Mouse (Mus musculus) left cerebral cortex, adult 18-20 months (tissue): ENCODE data around the gene Prcp. TPM values are rescaled to one million over a fixed set of nuclear protein-coding genes. Genes with fewer than 3 reads are reported as not detected.
"Not testable (repeated sequence)": the region's sequence is repeated elsewhere in the genome, so short reads cannot be mapped to it uniquely, and the experiment has no call there.

Experiments
- DNase-seq, 2 experiments: peaks; one replicate each; pipeline ENCODE4 v3.0.0; 2021 to 2022; ENCODE audit warnings: low spot score in 2 of 2, mixed read lengths in 1 of 2
- total RNA-seq, 2 experiments: library from RNA; stranded (reverse); gene quantifications; 2 replicates each; pipeline ENCODE4 v1.2.3; 2021

The Prcp gene
- total RNA-seq, 2 experiments from 2014 or later, result 9.8 to 11.1 TPM

DNA sequence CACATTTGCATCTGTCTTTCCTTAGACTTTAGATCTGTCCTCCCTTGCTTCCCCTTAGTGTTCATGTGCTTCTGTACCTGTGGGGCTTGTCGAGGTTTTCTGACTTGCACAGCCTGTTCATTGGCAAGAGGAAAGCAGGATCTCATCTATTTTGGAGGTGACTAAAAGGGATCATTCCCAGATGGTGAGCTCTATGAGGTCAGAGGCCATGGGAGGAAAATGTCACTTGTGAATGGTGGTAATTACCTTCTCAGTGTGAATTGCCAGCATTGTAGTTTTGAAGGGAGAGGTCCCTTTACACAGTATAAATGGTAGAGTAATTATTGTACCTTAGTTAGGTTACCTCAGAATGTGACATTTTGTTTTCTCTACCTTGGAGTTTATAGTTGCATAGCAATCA, 15.9 kb downstream of the Prcp start:
- no peak for DNase-seq

DNA sequence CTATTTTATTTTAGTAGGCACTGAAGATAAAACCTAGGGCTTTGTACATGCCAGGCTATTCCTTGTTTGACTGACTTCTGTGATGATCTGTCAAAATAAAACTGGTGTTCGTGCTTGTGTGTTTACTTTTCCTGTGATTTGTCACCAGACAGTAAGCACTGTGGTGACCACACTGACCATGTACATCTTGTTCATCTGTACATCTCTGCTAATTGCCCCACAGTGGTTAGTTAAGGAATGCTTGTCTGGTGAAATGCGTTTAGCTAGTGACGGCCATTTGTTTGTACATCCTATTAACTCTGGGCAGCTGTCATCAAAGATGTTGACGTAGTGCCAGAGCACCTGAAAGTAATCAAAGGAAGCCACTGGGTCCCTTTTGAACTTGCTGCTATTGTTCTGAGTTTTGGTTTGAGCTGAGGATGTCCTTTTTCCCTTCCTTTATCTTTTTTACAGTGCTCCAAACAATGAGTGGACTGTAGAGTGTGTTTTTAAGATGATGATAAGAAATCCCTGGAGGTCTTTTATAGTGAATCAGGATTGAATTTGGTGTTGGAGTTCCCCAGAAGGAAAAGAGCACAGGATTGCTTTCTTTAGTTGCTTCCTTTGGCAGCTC, 16.5 kb downstream of the Prcp start:
- DNase-seq, result no peak

DNA sequence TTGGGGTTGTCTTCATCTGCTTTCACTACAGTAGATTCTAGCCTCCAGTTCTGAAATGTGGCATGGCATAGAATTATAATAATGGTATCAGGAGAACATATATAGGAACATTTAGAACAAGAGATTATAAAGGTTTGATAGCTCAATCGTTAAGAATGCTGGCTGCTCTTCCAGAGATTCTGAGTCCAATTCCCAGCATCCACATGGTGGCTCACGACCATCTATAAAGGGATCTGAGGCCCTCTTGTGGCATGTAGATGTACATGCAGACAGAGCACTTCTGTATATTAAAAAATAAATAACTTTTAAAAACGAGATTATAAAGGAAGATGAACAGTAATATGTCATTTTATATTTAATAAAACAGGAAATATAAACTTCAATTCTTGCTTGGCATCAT, 19.2 kb downstream of the Prcp start:
- DNase-seq, result no peak

DNA sequence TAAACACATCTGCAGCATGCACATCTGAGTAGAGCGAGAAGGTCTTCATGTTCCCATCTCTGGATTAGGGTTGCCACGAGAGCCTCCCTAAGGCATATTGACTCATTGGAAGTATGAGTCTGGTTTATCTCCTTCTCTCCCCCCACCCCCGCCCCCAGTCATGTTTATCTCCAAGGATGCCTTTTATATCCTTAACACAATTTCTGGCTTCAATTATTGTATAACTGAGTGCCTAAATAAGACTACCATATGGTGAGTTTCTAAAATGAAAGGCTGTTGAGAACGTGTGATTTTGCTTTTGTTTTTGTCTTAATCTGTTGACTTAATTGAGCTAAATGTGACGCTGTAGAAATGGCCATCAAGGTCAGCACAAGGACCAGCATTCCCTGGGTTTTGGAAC, 21.8 kb downstream of the Prcp start:
- no peak for DNase-seq

DNA sequence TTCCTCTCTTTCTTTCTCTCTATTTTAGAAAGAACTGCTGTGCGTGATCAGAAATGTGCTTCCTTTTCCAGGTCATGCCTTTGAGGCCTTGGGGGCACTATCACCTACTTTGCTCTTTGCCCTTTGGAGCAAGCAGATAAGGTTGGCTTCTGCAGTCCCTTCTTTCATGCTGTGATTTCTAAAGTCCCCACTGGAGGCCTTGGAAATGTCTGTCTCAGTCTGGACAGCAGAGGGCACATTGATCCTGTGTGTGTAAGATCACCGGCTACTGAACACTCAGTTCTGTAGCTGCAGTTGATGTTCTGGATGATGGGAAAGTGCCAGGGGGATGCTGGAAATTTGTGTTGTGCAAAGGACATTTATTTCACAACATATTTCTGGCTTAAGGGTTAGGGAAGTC, 22.8 kb downstream of the Prcp start:
- peak; percentile 19 to 32 for DNase-seq

DNA sequence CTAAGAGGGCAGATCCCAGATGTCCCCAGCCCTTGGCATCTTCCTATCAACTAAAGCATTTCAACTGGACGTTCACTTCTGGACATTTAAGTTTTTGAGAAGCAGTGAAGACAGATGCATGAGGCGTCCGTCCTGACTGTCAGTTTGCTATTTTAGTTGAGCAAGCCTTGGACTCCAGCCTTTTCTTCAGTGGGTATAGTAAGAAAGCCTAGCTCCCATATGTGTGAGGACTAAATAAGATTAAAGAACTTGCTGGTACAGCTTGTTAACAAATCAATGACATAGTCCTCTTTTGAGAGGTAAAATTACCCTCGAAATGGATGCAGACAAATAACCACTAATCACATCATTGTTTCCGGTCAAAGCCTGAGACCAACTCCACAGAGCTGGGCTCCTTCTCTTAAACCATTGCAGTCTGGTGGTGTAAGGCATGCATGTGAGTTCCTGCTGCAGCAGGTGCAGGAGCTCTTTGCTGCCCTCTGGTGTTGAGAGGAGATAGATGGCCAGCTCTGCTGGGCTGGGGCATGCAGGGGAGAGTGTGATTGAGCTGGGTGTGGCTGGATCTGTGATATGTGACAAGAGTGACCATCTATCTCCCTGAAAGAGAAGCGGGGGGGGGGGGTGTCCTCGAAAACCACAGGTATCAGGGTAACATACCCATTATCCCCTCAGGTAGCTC, 29.2 kb downstream of the Prcp start:
- DNase-seq, result peak; percentile 63 to 67

DNA sequence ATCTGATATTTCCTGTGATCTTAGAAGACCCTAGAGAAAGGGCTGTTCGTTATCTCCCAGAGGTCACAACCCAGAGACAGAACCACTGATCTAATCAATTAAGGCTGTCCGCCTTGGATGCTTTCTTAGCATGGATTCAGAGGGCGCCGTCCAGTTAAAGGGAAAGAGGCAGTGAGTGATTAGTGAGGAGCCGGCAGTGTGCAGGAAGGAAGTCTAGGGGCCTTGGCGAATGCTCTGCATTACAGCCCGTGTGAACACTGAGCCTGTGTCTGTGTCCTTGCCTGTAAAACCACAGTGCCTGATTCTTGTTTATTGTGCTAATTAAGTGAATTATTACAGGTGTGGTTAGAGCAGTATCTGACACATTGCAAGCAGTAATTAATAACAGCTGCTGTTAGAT, 30.0 kb downstream of the Prcp start:
- DNase-seq, result not testable (repeated sequence)

DNA sequence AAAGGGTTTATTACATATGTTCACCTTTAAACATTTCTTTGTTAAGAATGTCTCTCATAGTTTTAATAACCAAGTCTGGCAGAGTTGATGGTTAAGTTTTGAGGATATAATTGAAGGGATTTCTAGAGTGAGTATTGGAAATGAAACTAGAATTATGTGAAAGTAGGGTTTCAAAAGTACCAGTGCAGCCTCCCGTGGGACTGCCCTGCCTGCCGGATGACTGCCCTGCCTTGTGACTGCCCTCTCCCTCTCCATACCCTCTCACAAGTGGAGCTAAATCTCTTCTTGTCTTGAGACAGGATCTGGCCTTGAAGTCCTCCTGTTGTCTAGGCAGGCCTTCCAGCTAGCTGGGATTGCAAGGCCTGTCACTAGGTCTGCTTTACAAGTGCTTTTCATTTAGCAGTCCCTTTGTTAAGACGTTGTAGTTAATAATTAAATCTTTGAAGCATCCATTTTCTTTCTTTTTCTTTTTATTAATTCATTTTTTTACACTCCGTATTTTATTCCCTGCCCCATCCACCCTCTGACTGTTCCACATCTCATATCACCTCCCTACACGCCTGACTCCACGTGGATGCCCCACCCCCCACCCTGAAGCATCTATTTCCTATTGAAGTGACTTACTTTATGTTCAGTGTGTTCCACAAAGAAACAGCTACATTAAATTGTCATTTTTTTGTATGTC, 46.0 kb downstream of the Prcp start:
- no peak for DNase-seq

DNA sequence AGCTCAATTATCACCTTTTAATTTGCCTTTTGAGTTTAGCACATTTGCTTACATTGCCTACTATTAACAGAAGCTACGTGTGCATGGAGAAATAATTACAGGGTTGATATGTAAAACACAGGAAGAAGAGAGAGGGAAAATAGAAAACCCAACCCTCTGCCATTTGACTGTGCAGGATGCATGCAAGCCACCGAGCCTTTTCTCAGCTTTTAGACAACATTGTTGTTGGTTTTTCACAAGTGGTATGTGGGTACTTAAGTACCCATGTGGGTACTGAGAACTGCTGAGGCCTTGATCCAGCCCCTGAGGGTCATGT, 46.5 kb downstream of the Prcp start:
- no peak for DNase-seq

DNA sequence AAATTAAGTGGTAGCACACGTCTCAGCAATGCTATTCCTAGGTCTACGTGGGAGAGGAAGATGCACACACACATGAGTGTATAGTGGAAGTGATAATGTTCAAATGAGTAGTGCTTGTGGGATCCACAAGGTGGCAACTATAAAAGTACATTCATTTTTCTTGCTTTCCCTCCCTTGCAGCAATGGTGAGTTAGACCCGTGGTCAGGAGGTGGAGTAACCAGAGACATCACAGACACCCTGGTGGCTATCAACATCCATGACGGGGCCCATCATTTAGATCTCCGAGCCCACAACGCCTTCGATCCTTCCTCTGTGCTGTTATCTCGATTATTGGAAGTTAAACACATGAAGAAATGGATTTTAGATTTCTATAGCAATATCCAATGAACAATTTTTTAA, 58.5 kb downstream of the Prcp start:
- DNase-seq, result no peak

DNA sequence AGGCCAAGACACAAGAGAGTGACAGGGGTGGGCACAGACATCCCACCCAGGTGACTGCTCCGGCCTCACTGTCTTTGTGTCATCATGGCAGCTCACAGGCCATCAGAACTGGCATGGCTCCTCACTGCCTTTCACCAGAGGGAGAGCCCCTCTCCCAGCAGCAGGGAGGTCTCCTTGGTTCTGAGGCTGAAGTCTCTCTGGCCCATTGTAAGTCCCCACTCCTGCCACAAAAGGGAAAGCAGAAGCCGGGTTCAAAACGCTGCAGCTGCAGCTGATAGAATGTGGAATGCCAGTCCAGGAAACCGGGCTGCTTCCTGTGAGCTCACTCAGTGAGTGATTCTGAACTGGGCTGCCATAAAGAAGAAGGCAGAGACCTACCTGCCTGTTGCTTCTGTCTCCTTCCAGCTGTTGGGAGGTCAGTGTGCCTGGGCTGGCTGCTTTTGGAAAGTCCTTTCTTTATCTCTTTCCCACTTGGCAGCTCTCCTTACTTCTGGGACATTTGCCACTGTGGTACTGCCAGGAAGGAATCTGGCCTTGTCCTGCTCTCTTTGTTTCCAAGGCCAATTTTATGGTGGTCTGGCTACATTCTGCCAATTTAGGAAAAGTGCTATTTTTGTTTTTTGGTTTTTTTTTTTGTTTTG, 59.2 kb downstream of the Prcp start:
- DNase-seq, result not testable (repeated sequence)

DNA sequence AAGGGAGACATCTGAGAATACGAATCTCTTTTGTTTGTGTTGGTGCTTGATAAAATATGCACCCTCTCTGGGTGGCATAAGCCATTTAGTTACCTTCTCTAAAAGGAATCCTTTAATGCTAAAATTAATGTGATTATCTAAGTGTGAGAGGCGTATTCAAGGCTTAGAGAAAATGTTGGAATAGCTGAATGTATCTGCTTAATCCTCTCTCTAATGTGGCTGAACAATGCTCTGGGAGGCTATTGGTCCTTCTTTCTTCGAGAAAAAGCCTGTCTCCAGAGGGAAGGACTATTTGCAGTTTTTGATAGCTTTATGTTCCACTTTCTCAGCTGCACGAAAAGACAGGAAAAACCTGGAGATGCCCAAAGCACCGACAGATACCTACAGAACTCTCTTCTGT, 62.5 kb downstream of the Prcp start:
- DNase-seq, result no peak

DNA sequence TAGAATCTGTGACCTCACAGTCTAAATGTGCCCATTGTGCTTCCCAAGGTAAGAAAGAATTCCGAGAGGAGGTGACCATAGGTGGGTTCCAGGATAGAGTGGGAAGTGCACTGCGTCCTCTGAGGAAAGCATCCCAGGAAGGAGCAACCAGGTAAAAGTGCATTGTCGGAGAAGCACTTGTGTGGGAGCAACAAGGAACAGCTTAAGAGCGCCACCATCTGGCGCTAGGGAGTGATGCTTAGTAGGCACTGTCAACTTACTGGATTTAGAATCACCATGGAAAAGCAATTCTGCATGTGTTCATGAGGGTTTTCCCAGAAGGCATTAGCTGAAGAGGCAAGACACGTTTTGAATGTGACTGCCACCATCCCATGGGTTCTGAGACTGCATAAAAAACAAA, 63.7 kb downstream of the Prcp start:
- no peak for DNase-seq

DNA sequence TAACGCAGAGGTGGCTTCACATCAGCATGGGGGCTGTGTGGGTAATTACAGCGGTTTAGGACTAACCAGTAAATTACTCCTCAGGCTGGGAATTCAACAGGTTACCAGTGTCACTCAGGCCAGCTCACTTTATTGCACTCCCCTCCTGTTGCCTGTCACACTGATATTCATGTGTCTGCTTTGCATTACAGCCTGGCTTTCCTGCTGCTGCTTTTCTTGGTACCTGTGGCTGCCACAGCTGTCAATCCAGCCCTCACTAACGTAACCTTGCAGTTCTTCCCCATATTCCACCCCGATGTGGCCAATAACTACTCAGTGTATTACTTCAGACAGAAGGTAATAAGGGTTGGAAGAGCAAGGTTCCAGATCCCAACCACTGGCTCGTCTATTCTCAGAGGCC, 65.5 kb downstream of the Prcp start:
- DNase-seq, result no peak

DNA sequence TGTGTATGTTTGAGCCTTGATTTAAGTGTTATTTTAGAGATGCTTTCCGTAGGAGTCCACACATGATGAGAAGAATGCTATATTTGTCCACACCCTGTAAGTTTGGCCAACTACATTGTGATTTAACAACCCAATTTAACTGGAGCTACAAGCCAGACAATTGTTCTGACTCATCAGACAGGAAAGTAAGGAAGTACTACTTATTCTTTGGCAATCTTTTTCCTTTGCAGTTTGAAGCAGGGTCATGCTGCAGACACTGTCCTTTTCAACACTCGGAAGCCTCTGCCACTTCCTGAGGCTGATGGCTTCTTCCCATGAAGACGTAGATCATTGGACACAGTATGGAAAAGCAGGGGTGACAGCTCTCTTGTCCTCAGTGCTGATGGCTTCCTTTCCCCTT, 76.5 kb downstream of the Prcp start:
- DNase-seq, result no peak

DNA sequence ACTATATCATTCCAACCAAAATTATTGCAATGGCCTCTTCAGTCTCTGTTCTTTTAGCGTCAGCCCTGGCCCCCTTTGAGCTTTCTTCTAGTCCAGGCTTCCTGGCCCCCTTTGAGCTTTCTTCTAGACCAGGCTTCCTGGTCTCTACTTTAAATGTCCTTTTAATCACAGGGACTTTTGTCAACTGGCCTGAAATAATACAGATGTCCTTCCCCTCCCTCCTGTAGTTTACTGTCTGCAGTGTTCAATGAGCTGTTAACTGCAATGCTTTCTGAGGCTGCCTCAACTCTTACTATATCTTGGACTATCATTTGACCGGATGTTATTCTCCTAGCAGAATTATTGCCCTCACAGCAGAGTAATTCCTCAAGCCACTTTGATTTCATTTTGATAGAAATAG, 77.9 kb downstream of the Prcp start:
- DNase-seq, result no peak

DNA sequence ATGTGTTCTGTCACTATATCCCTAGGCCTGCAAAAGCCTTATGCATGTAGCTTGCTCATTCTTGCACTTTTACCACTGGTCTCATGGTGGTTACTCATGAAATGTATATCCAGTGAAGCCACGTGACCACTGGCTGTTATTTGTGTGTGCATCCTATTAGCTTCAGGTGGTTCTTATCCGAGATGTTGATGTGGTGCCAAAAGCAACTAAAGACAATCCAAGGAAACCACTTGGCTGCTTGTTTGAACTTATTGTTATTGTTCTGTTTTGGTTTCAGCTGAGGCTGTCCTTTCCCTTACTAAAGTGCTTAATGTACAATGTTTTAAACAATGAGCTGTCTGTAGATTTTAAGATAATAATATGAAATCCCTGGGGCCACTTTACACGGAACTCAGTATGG, 85.5 kb downstream of the Prcp start:
- no peak for DNase-seq

DNA sequence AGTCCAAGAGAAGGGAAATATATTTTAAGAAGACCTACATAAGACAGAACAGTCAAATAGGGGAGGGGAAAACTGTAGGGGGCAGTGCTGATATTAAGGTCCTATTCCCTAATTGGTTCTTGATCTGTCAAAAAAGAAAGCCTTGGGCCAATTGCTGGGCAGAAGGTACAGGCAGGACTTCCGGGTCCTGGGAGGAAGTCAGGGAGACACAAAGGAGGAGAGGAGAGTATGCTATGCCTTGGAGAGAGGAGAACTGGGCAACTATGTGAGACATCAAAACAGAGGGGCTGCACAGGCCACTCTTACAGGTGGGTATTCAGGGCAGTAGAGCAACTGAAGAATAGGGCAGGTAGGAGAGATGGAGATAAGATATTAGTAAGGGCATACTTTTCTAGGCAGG, 87.6 kb downstream of the Prcp start:
- DNase-seq, result no peak

DNA sequence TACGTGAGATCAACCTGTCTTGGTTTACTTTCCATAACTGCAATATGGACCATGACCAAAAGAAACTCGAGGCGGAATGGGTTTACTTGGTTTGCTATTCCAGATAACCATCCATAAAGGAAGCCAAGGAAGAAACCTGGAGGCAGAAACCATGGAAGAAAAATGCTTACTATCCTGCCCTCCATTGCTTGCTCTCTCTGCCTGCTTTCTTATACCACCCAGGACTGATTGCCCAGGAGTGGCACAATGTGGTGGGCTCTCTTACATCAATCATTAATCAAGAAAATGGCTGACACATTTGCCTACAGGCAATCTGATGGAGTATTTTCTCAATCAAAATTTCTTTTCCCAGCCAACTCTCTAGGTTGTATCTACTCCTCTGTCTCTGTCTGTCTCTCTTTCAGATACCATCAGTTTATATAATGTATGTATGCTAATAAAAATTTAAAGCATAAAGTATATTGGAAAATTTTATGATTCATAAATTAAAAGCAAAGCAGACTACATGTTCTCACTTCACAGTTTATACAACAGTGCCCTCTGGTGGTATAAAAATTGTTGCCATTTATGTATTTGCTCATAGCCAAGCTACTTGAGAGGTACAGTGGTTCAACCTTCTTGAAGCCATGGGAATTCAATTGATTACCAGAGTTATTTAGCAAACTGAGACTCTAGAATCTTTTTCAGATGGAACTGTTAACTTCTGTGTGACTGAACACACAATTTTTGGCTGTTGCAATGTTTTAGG, 90.7 kb downstream of the Prcp start:
- DNase-seq, result peak in 1 of 2 experiments; percentile 51

DNA sequence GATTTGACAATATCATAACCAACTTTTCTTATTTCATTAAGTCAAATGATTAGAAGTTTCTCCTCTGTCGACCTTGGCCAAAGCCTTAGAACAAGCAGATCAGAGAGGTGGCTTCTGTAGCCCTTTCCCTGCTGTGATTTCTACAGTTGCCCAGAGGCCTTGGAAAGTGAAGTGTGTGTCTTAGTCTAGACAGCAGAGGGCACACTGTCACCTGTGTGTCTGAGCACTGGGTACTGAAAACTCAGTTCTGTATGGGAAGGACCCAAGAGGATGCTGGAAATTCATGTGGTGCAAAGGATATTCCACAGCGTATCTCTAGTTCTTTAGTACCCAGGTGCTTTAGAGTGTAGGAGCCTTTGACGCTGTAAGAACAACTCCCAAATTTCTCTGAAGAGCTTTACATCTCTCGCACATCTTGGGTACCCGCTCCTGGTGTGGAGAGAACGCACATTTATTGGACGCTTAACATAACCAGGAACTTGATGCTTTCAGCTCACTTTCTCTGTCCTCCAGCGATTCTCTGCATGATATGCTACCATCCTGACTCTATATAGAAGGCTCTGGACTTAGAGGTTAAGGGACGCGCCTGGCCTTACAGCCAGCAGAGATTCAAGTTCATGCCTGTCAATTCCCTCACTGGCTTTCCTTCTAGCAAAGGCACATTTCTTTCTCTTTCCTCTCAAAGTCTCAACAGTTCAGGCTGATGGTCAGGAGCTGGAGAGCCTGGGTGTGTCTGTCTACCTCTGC, 93.3 kb downstream of the Prcp start:
- peak; percentile 20 to 46 for DNase-seq

DNA sequence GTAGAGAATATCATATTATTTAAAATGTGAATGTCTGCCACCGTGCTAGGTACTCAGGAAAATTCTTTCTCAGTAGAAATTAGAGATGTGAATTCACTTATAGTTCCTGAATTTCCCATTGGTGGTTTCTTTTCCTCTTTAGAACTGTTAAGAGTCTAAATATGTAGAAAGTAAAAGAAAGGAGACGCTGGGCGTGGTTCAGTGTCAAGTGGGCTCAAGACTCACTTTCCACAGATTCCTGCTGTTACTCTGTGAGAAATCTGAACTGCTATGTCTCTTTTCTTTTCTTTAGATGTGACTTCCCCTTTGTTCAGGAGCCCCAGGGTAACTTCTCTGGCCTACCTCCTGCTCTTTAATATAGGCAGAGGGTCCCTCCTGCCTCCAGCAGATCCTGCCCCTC, 103.2 kb downstream of the Prcp start:
- DNase-seq, result no peak
